Mouse (Mus musculus) right cerebral cortex, postnatal 25 days (tissue): ENCODE measurements at regions not wholly inside any gene's neighbourhood (a gene's known extent, or its start where the extent isn't known, plus 50 kb on each side); places are given as distances from the start of the nearest gene placed in this dataset.
"Not testable (repeated sequence)": the region's sequence is repeated elsewhere in the genome, so short reads cannot be mapped to it uniquely, and the experiment has no call there.

Experiments
- DNase-seq: peaks from one replicate; pipeline ENCODE4 v3.0.0; 2022

DNA sequence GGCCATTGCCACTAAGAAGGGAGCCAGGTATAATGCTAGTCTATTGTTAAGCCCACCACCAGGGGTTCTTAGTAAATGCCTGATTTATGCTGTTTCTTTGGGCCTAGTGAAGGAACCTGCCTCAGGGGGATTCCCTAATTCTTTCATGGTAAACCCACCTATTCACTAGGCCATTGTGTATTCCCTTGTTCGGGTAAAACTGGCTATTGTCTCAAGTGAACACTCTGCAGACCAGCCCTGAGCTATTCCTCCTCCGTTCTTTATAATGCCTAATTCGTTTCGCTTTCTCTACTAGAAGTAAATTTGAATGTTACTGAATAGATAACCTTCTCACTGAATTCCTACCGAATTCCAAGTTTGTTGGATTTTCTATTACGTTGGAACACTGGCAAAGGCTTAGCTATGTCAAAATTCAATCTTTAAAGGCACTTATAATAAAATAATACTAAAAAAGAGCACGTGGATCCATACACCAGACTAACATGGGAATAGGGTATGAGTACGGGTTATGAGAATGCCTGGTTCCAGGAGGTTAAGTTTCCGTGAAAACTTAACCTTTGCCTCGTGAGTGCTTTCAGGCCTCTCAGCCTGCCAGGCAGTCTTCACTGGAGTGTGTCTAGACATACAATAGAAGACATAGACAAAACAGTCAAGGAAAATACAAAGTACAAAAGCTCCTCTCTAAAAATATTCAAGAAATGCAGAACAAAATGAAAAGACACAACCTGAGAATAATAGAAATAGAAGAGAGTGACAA, 536.8 kb upstream of the Cntn5 start:
- DNase-seq: not testable (repeated sequence)

DNA sequence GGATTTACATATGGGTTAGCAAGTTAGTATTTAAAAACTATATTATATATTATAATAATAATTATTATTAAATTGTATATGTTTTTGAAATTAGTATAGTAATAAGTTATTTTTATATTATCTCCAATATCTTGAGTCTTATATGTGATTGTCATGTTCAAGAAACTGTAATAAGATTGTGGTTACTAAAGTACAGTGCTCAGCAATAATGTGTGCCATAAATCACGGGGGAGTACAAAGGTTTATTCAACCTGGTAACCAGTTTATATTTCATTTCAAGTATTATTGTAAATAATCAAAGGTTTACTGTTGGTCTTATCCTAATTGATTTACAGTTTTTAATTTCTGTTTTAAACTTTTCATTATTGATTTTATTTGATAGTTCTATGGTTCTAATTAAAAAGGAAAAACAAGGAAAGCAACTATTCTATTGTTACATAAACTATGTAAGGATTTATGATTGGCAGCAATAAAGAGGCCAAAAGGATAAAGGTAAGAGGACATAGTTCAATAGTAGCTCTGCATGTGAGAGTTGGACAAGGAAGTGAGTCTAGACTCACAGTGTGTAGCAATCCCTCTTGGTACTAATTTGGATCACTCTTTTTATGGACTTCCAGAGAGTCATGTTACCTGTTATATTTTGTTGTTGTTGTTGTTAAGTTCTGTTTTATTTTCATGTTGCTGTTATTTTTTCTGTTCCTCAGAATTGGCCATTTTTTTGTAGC, 532.0 kb upstream of the Cntn5 start:
- DNase-seq: no peak

DNA sequence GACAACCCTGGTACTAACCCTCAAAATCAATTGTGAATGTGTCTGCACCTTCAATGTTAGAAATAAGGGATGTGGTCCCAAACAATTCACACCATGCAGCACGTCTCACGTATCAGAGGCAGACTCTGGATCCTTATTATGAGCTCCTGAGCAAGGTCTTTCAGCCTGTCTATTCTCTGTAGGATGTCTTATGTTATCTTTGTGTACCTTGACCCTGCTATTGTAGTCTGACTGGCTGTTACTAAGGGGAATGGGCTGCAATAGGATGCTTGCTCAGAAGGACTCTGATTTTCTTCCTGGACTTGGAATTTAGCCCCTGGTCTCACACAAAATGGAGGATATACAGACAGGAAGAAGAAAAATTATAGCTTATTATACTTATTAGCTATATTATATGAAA, 531.4 kb upstream of the Cntn5 start:
- no peak for DNase-seq

DNA sequence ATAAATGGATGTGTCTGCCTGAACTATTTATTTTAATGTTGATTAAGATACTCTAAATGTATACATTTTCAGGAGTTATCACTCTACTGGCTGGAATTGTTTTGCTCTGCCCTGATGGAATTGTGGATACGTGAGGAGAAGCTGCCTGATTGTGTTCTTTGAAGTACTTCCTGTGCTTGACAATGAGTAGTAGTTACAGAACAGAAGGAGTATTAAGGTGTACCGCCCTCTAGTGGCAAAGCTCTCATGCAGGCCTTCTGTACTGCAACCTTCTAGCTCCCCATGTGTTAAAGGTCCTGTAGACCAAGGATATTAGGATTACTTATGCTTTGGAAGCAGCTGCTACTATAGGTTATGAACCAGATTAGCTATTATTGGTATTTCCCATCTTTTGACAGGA, 530.4 kb upstream of the Cntn5 start:
- no peak for DNase-seq

DNA sequence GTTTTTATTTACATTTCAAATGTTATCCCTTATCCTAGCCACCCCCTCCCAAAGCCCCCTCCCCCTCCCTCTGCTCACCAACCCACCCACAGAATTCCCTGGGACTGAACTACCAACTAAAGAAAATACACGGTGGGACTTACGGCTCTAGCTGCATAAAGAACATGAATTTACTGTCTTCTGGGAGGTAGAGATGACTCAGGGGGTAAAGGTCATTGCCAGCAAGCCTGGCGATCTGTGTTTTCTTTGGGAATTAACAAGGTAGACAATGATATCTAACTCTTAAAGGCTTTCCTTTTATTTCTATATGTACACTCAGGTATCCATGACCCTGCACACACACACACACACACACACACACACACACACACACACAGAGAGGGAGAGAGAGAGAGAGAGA, 521.9 kb upstream of the Cntn5 start:
- no peak for DNase-seq

DNA sequence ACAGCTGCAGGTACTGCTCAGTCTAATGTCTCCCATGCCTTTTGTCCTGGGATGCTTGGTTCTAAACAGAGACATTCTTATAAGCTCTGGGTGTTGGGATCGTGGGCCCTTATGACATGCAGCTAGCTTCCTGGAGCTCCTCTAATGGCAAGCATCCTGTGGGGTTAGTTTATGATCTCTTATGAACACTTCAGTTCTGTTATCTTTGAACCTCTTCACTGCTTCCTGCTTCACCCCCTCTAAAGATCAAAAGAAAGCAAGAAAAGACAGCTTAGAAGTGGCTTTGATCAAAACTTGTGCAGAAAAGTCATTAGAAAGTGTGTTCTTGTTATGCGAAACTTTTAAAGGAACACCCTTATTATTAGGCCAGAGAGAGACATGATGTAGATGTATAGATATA, 492.3 kb upstream of the Cntn5 start:
- no peak for DNase-seq

DNA sequence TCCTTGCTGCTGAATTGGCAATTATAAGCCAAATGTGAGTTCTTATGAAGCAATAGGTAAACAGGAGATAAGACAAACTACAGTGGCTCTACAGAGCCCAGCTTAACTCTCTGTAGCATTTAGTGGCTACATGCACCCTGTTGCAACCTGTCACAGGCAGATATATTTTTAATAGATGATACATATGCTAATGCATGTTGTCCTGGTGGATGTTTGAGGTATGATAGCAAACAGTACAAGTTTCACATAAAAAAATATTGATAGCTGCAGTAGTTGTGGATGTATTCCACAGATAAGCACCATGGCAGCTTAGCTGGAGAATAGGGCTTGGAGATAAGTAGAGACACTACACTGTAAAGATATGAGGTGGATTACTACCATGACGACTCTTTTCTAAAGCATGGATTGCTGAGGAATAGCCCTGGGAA, 477.1 kb upstream of the Cntn5 start:
- DNase-seq: no peak

DNA sequence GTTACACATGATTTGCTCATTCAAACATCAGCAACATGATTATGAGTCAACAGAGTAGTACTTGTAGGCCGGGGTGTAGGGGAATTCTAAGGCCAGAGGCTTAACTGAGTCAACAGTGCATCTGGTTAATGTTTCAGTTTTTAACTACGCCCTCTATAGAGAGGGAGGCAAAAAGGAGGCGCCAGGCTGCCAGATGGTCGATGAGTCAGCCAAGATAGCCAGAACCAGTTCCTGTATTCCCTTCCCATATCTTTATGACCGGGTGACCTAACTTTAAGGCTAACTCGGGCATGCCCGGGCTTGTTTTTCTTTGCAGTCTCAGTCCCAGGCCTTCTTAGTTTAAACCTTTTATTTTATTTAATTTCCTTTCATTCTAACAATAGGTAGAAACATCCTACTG, 476.0 kb upstream of the Cntn5 start:
- DNase-seq: no peak

DNA sequence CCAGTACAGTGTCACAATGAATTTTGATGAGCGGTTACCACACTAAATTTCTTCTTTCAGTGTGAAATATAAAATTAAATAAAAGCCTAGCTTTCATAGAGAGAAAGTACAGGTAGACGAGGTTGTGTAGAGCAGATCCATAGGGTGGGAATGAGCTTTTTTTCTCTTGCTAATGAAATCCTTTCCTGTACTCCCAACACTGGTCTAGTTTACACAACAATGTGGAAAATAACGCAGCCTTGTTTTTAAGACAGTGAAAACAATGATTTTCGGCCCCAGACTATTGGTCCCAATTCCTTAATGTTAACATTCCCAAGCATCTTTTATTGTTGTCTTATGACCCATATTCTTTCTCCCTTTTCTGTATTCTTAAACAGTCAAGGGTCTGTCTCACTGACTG, 473.5 kb upstream of the Cntn5 start:
- no peak for DNase-seq

DNA sequence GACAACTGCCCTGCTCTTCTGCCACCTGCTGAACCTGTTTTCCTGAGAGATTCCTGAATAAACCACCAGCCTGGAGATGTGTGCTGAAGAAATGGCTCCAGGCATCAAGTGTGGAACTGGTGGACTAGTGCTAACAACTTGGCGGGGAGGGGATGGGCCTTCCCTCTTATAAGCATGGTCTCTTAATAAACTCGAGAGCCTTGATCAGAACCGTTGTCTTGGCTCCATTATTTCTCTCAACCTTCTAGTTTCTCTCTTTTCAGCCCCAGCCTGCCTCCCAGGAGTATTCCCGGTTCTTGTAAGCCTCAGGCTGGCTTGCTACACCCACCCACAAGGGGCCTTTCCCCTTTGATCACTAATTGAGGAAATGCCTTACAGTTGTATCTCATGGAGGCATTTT, 473.0 kb upstream of the Cntn5 start:
- DNase-seq: no peak

DNA sequence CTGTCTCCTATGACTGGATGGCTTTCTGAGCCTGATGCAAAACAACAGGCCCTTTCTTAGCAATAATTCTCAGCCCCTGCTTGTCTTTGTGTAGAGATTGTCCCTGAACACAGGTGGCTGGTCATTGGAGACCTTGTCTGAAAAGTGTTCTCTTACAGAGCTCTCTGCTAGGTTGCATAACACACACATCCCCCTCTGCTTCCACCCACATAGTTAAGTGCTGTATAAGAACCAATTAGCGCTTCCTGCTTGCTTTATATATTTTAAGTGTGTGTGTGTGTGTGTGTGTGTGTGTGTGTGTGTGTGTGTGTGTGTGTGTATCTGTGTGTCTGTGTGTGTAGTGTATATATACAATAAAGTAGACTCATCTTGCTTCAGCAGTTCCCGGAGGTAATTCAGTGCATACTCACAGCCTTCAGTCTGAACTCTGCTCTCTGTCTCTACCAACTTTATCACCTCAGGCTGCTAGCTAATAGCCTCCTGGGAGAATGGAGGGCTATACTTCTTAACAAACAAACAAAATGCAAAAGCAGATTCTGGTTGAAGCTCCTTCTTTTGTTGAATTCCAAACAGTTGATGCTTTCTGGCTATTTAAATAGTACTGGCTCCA, 468.8 kb upstream of the Cntn5 start:
- DNase-seq: no peak

DNA sequence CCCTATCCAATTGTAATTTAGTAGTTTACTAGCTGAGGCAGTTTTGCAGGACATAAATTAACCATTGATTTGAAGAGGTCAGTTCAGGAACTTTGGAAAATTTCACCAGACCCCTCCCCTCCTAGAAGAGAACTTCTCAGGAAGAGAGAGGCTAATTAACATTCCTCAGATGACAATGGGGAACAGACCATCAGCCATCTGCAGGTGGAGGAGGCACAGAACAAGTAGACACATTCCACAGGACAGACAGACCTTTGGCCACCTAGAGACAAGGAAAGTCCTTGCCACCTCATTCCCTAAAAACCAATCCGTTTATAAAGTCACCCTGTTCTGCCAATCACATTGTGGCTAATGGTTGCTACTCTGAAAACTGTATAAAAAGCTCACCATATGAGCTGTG, 463.5 kb upstream of the Cntn5 start:
- DNase-seq: no peak

DNA sequence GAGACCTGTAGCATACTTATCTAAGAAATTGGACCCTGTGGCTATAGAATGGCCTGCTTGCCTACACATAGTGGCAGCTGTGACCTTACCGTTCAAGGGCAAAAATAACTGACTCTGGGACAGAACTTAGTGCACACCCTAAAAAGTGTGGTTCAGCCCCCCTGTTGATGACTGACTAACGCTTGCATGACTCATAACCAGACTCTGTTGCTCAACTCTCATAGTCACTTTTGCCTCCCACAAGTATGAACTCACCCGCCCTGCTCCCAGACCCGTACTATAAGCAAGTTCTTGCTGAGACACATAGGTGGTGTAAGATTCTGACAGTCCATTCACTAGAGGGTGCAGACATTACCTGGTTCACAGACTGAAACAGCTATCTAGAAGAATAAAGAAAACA, 424.3 kb upstream of the Cntn5 start:
- DNase-seq: no peak

DNA sequence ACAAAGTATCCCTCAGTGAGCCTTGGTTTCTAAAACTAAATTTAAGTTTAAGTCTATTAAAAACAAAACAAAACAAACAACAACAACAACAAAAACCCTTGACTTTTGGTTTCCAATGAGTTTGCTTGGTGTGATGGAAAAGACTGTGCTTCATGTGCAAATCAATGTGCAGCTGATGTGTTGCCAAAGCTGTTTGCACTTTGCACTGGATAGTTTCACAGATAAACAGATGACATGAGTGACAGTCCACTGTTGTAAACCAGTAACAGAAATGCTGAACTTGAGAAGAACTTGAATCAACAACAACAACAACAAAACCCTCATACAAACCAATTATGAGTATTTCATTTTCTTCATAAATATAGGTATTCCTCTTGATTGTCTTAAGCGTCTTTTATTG, 412.6 kb upstream of the Cntn5 start:
- no peak for DNase-seq

DNA sequence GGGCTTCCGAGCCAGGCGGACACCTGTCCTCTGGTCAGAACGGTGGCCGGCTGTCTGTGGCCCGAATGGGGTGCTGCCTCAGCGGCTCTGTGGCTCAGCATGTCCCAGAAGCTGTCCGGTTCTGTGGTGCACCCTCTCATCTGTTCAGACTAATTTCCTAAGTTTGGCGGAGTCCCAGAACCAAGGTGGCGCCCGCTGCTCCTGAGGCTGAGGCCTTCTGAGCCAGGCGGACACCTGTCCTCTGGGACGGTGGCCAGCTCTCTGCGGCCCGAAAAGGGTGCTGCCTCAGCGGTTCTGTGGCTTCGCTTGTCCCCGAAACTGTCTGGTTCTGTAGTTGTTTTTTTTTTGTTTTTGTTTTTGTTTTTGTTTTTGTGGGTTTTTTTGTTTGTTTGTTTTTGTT, 392.5 kb upstream of the Cntn5 start:
- DNase-seq: not testable (repeated sequence)

DNA sequence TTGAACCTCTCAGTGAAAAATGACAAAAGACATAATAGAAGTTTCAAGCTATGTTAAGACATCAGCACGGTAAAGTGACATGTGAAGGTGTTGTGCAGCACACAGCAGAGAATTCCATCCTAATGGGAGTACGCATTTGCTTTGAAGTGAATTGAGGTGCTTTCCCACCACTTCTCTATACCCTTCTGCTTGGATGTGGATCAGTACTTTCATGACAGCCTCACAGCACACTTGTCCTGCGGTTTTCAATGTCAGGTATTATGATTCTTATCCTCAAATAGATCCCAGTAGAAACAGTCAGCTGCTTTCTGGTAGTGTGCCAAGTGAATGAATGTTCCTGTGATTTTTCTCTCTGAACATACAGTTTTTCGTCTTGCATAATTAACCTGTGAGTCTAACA, 380.6 kb upstream of the Cntn5 start:
- no peak for DNase-seq

DNA sequence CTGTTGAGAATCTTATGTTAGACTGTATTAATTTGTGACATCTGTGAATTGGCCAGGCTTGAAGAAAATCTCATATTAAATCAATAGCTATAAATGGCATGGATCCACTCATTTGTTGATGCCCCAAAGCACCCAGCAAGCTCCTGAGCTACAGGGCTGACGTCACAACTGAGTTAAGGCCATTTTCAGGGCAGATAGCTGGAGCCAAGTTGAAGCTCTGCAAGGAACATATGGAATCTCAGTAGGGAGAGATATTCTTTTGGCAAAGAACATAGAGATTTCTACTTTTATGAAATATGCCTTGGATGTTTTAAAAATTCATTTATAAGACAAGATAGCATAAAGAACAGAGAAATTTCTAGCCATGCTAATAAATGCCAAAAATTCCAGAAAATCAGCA, 380.0 kb upstream of the Cntn5 start:
- no peak for DNase-seq

DNA sequence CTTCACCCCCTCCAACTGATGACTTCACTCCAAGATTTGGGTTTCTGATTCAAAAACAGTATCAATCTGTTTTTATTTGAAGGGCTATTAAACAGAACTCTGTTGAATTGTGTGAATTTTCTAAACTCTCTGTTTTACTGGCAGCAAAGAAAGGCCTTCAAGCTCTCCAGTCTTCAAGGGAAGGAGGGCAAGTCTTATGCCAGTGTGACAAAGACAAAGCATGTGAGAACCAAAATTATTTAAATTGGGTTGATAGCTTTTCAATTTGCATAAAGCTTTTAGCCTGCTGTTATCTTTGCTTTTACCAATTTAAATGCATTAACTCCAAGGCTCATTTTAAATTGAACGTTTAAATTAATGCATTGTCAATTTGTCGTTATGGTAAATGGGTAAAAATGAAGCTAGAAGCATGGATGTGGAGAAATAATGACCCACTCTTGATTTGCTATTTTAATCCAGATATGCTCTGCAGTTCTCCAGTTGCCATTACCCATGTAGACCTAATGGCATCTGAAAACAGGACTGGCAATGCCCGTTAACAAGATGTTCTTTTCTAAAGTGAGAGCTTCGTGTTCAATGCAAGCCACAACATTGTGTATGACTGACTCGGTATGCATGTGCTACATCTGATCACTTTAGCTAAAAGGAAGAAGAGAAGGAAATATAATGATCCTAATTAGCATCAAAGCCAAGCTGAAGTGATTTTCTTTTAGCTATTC, 375.0 kb upstream of the Cntn5 start:
- no peak for DNase-seq

DNA sequence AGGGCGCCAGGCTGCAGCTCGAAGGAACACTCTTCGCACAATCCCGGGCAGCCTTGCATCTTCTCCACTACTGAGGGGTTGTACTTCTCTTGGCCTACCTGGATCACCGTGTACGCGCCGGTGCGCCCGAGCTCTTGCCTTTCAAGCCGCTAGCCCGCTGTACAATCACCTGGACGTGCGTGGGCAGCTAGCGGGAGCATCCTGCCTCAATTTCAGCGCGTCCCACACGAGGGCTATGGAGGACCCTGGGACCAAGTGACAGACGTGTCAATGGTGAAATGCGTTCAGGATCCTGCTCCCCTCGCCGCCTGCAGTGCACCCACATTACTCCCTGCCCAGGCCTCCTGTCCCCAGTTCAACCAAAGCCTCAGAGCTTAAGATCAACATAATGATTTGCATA, 373.2 kb upstream of the Cntn5 start:
- DNase-seq: no peak

DNA sequence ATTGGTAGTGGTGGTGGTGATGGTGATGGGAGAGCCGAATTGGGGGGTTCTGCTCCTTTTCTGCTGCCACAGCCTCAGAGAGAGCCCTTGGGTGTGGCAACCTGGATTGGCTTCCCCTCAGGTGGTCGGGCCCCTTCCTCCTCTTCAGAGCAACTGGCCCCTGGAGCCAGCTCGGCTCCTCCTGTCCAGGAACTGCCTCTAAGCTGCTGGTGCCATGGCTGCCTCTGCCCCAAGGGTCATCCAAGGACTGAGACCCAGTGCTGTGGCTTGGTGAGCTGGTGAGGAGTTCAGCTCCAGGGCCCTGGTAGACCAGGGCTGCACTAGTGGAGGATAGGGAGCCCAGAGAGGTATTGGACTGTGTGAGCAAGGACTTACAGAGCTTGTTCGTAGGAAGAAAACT, 372.4 kb upstream of the Cntn5 start:
- no peak for DNase-seq

DNA sequence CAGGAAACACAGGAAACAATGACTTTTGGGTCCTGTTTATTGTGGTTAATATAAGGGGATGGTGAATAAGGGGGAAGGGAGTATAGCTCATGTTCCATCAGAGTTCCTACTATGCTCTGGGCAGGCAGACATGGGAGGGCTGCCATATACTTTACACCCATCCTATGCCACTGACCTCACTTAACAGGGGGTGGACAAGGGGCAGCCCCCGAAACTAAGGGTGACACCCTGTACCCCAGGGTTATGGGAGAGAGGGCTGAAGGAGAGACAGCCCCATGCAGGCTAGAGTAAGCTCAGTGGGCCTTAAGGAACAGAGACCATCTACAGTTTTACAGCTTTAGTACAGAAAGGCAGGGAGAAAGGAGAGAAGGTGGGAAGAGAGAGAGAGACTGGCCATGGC, 352.3 kb upstream of the Cntn5 start:
- no peak for DNase-seq

DNA sequence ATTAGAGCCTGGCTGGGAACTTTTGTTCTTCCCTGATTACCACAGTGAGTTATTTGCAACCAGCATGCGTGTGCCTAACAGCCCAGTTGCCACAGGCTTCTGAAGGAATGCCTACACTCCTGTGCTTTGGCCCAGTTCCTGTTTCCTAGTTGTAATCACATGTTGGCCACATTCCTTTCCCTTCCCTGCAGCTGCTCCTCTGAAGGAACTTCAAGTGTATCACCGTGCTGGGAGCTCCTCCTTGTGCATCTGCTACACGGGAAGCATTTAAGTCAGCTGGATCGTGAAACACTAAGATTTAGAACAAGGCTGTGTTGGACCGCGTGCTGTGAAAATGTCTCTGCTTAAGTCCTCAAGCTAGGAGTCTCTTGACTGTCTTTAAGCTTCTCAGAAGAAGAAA, 302.3 kb upstream of the Cntn5 start:
- peak; percentile 60 for DNase-seq

DNA sequence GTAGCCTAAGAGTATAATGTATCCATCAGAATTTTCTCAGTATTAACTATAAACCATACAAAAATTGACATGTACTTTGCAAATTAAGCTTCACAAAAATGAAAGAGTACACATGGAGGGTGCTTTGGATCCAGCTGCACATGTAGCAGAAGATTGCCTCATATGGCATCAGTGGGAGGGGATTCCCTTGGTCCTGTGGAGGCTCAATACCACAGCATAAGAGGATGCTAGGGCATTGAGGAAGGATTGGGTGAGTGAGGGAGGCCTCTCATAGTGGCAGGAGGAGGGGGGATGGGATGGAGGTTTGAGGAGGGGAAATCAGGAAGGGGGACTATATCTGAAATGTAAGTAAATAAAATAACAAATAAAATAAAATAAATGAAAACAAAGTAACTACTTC, 301.7 kb upstream of the Cntn5 start:
- DNase-seq: no peak

DNA sequence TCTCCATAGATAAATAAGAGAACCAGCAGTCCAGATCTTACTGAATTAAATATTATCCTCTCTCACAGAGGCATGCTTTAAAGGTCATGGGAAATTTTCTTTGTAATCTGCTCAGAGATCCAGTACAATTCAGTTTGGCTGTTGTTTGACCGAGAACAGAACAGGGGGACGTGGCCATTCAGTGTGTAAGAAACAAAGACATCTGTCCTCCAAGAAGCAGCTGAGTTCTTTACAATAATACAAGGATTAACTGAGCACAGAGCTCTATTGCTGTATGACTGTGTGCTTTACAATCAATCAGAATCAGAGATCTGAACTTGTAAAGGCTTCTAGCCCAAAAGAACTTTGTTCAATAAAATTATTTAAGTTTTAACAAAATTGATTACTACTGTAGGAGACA, 287.6 kb upstream of the Cntn5 start:
- no peak for DNase-seq
